Mouse (Mus musculus): ENCODE measurements around the gene Tmem59l. TPM values are rescaled to one million over a fixed set of nuclear protein-coding genes. Genes with fewer than 3 reads are reported as not detected.

The Tmem59l gene
- polyA plus RNA-seq, 1 experiment = not detected

DNA sequence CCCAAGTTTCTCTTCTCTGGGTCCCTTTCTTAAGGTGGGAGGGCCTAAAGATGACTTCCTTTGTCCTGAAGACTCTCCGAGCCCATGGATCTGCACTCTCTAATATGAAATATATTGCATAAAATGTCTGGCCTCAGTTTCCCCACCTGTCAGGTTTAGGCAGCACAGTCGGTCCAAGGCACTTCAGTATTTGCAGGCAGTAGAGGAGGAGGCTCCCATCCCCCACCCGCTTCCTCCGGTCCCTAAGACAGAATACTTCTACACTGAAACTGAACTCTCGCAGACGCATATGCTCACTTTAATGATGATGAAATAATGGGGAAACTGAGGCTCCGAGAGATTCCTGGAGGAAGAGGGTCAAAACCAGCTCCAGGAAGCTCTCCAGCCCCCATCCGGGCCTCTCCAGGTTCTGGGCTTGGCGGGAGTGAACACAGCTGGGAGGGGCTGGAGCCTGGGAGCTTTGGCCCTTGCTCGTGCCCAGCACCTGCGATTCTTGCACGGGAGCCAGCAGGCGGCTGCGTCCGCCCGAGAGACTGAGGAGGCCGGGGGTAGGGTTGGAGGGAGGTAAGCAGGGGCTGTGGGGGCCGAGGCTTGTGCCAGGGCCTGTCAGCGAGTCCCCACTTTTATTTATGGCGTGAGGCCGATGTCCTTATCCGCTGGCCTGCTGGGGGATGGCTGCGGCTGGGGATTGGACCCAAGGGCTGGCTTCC lies 14.8 kb upstream of the Tmem59l start:
- Histone ChIP-seq H3K27ac (replicated peaks; ENCODE audit: low read depth, low read length) (no peak overlapping the region), H3K4me3 (ENCODE audit: insufficient read depth, low read depth, low read length) (no peak overlapping the region), H3K4me1 (ENCODE audit: control insufficient read depth, insufficient read depth, insufficient read length, low read length) (peaks cover 5% of the 10 kb centered on the region; the same call in 1 of the 2 replicates)

DNA sequence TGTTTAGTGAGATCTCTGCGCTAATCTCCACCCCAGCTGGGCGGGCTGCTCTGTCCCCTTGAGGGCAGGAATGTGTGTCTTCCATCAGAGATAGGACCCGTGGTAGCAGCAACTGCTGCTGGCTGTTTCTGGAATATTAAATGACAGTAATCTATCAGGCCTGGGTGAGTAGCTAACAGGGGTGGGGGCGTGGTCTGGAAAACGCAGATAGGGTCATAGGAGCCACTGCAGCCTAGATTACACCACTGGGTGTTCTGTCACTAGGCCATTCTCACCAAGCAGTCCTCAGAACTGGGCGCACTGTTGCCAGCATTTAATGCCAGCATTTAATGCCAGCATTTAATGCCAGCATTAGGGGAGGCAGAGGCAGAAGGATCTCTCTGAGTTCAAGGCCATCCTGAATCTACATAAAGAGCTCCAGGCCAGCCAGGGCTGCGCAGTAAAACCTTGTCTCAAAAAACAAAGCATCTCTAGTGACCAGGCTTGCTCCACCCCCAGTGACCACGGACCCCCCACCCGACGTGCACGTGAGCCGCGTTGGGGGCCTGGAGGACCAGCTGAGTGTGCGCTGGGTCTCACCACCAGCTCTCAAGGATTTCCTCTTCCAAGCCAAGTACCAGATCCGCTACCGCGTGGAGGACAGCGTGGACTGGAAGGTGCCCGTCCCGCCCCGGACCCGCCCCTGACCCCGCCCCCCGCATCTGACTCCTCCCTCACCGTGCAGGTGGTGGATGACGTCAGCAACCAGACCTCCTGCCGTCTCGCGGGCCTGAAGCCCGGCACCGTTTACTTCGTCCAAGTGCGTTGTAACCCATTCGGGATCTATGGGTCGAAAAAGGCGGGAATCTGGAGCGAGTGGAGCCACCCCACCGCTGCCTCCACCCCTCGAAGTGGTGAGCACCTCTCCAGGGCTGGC lies 13.5 kb upstream of the Tmem59l start:
- peaks cover 2% of the 10 kb centered on the region; the same call in 1 of the 2 replicates for H3K4me1 ChIP-seq (ENCODE audit: control insufficient read depth, insufficient read depth, insufficient read length, low read length)
- H3K27ac ChIP-seq (replicated peaks; ENCODE audit: low read depth, low read length) = no peak overlapping the region
- no peak overlapping the region for H3K4me3 ChIP-seq (ENCODE audit: insufficient read depth, low read depth, low read length)

DNA sequence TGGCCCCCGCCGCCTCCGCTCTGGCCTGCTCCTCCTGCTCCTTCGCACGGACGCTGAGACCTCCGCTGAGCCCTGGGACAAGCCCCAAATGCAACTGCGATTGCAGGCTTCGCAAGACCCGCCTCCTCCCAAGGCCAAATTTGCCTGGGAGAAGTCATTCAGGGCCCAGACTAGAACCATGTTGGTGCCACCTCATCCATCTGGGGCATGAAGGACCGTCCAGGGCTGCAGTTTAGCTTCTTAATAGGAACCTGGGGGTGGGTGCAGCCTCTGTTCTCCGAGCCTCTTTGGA lies 8.6 kb upstream of the Tmem59l start:
- Histone ChIP-seq H3K4me1 (ENCODE audit: control insufficient read depth, insufficient read depth, insufficient read length, low read length) (no peaks in the 10 kb centered on the region), H3K27ac (replicated peaks; ENCODE audit: low read depth, low read length) (no peak overlapping the region), H3K4me3 (ENCODE audit: insufficient read depth, low read depth, low read length) (no peak overlapping the region)

DNA sequence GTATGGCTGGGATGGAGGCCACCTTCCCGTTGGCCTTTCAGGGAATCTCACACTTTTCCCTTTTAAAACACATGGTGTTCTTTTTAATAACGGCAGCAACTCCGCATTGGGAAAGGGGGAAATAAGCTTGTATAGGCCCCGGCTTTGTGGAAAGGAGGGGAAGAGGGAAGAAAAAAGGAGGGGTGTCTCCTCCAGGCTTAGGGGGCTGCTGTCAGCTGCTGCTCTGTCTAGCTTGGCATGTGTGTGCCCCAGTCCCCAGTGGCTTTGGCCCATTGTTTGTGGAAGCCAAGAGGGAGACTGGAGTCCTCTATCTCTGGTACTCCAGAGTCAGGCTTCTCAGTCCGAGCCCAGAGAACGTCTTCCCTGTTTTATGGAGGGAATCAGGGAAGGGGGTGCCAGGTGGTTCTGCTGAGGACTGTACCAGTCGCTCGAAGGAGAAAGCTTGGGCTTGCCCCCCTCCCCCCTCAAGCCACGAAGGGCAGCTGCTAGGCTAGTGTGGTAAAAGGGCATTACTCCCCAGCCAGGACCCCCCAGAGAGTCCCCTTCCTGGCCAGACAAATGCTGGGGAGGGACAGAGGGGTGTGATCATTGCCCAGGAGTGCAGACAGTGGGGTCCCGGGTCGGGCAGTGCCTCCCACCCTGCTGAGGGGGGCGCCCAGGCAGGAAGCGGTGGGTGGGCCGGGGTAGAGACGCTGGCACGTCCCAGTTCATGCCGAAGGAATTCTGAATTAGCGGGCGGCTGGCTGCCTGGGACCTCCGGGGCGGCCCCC lies 8.0 kb upstream of the Tmem59l start:
- no peak overlapping the region for H3K4me3 ChIP-seq (ENCODE audit: insufficient read depth, low read depth, low read length)
- H3K27ac ChIP-seq (replicated peaks; ENCODE audit: low read depth, low read length) = no peak overlapping the region
- no peaks in the 10 kb centered on the region for H3K4me1 ChIP-seq (ENCODE audit: control insufficient read depth, insufficient read depth, insufficient read length, low read length)

DNA sequence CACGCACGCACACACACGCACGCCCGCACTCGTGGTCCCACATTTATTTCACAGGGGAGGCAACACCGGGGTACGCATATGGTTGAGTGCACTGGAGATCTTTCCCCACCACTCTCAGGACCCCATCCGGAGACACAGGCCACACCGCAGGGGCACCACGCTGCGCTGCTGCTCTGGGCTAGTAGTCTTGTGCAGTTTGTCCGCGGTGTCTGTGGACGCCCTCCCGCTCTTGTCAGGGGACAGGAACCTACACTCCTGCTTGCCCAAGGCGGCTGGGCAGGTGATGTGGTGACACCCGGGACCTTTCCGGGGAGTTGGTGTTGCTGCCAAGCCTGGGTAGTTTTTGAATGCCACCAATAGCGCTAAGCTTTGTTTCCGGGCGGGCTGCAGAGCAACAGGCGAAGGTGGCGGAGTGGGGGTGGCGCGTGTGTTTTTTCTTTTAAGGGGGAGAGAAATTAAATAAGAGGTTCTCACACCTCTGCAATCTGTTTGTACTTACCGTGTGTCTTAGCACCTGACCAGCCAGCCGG lies 7.3 kb upstream of the Tmem59l start:
- Histone ChIP-seq H3K4me3 (ENCODE audit: insufficient read depth, low read depth, low read length) (no peak overlapping the region), H3K27ac (replicated peaks; ENCODE audit: low read depth, low read length) (no peak overlapping the region), H3K4me1 (ENCODE audit: control insufficient read depth, insufficient read depth, insufficient read length, low read length) (no peaks in the 10 kb centered on the region)

DNA sequence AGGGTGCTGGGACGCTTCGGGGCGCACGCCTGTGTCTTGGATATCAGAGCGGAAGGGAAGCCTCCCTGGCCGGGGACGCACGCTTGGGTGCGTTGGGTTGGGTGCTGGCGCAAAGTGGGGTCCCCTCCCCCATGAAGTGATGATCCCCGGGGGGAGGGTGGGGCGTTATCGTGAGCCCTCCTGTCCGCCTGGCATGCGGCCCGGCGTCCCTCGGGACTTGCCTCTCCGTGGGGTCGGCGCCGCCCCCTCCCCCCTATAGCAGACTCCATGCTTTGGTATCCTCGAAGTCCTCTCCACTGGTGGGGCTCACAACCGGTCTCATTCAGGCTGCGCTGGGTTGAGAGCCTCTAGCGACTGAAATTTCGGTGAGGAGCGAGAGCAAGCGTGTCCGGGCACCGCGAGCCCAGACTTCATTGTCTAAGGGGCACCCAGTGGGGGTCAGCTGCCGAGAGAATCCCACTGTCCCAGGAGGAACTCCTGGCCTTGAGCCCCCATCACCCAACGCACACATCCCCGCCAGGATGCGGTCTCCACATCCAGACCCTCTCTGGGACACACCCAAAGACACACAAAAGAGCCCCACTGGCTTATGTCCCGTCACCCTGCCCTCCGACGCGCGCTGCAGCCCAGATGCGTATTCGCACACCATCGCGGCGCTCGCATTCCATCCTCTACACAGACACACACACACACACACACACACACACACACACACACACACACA lies 6.7 kb upstream of the Tmem59l start:
- Histone ChIP-seq H3K4me3 (ENCODE audit: insufficient read depth, low read depth, low read length) (peak overlapping the region; percentile 30), H3K4me1 (ENCODE audit: control insufficient read depth, insufficient read depth, insufficient read length, low read length) (no peaks in the 10 kb centered on the region), H3K27ac (replicated peaks; ENCODE audit: low read depth, low read length) (no peak overlapping the region)

DNA sequence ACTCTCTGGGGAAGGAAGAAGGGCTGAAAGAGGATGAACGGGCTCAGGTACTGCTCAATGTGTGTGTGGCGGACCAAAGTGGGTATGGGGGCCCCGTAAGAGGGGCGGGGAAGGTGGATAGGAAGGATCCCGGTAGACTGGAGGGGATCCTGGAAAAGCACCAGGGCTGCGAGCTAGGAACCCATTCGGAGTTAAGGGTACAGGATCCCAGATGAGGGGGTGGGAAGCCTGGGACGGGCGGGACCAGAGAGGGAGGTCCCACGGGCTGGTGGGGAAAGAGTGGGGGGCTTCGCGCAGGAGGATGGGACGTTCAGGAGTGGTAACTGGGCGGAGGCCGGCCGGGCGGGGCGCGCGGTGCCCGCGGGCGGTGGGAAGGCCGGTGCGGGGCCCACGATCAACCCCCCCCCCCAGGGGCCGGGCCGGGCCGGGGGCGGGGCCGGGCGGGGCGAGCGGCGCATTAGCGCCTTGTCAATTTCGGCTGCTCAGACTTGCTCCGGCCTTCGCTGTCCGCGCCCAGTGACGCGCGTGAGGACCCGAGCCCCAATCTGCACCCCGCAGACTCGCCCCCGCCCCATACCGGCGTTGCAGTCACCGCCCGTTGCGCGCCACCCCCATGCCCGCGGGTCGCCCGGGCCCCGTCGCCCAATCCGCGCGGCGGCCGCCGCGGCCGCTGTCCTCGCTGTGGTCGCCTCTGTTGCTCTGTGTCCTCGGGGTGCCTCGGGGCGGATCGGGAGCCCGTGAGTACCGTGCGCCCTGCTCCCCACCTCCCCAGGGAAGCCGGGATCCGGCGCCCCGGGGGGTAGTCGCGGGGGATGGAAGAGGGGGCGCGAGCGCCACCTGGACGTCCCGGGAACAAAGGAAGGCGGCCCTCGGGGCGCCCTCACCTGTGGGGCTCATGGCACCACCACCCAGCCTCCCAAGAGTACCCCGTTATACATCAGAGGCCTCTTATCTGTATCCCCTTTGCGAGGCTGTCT lies 5.8 kb upstream of the Tmem59l start, which contains the start of gene Crlf1:
Gene Crlf1, plus strand, starts transcription at position 495 of the 977 bp plus-strand sequence.
- Histone ChIP-seq H3K27ac (replicated peaks; ENCODE audit: low read depth, low read length) (no peak within 1 kb of the TSS), H3K4me1 (ENCODE audit: control insufficient read depth, insufficient read depth, insufficient read length, low read length) (no peaks in the 10 kb centered on the region; the same call in 1 of the 2 replicates), H3K4me3 (ENCODE audit: insufficient read depth, low read depth, low read length) (peak within 1 kb of the TSS; percentile 36)

DNA sequence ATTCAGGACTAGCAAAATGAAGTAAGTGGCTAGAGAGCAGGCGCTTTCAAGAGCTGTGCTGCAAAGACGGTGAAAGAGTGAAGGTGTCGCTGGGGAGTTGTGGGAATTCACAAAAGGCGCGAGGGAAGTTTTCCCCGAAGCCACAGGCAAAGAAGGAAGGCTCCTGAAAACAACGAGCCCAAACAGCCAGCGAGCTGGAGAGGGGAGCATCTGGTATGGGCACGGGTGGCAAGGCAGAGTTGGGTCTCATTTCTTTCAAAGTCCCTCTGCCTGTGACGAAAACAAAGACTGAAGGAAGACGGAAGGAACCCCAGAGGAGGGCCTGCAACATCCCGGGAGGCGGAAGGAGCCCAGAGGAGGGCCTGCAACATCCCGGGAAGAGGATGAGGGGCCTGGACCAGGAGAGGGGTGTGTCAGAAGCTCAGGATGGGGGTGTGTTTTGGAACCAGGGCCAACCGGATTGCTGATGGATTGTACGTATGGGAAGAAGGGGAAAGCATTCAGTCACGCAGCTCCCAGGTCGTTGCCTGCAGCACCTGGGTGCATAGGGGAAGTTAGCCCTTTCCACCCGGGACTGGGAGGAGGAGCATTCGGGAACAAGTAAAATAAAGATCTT lies 3.8 kb upstream of the Tmem59l start:
- Histone ChIP-seq H3K4me1 (ENCODE audit: control insufficient read depth, insufficient read depth, insufficient read length, low read length) (no peaks in the 10 kb centered on the region; the same call in 1 of the 2 replicates), H3K27ac (replicated peaks; ENCODE audit: low read depth, low read length) (no peak overlapping the region), H3K4me3 (ENCODE audit: insufficient read depth, low read depth, low read length) (peak overlapping the region; percentile 7; the same call in 1 of the 2 replicates)

DNA sequence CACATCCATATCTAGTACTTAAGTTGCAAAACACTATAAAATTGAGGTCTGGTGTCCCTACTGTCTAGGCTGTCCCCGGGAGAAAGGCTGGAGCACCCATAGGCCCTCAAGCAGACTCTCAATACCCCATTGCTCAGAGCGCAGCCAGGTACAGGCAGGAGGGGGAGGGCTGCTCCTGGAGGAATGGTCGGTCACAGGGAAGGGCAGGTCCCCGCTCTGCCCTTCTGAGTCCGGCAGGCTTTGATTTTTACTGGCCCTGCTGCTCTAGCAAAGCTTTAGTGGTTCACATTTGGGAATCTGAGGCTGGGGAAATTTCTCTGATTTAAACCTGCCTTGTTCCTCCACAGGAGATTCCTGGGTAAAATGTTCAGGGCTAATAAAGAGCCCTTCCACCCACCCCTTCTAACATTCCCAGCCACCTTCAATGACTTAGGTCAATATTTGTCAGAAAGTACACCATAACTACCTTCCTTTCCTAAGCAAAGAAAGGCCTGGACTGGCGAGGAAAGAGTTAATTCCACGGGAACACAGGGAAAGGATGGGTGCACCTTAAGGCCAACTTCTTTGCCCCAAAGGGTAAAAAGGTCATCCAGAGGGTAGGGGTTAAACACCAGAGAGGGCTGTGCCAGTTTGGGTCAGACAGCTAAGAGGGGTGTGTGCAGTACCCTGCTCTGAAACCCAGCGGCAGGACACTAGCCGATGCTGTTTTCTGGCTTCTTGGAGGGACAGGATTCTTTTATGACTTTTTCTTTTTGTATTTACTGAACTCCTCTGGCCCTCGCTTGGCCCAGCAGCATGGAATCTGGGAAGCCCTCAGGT lies 3.1 kb upstream of the Tmem59l start:
- no peak overlapping the region for H3K27ac ChIP-seq (replicated peaks; ENCODE audit: low read depth, low read length)
- H3K4me3 ChIP-seq (ENCODE audit: insufficient read depth, low read depth, low read length) = peak overlapping the region; percentile 41
- H3K4me1 ChIP-seq (ENCODE audit: control insufficient read depth, insufficient read depth, insufficient read length, low read length) = no peaks in the 10 kb centered on the region; the same call in 1 of the 2 replicates

DNA sequence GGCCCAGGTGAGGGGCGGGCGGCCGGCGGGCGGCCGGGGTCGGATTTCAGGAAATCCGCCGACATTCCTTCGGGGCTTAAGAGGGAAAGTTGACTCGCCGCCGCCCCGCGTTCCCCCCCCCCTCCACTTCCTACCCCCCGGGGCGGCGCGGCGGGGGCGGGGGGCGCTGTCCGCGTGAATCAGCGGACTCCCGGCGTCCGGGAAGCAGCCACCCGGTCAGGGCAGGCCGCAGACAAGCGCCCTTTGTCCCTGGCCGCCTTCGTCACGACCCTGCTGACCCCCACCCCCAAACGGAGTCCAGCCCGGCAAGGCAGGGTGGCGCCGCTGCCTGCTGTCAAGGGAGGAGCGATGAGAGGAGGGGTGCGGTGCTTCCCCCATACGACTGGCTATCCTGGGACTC lies 2.4 kb upstream of the Tmem59l start:
- no peaks in the 10 kb centered on the region; the same call in 1 of the 2 replicates for H3K4me1 ChIP-seq (ENCODE audit: control insufficient read depth, insufficient read depth, insufficient read length, low read length)
- H3K4me3 ChIP-seq (ENCODE audit: insufficient read depth, low read depth, low read length) = peak overlapping the region; percentile 41
- no peak overlapping the region for H3K27ac ChIP-seq (replicated peaks; ENCODE audit: low read depth, low read length)

DNA sequence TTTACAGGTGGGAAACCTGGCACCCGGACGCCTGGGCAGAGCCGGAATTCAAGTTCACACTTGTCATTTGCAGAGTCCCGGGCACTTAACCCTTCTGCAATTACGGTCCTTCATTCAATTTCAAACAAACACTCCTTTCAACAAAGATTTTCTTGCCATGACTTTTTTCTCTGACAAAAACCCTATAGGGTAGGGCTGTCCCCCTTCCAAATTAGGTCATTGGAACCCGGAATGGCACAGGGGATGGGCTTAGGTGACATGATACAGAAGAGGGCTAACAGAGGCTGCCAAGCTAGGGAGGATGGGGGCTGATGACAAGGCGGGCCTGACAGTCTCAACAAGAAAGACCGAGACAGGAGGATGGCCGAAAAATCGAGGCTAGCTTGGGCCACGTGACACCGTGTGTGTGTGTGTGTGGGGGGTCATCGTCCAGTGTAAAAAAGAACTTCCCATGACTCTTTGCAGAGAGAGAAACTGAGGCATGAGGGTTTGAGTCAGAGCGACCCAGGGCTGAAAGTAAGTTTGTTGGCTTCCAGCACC lies 1.8 kb upstream of the Tmem59l start:
- Histone ChIP-seq H3K4me1 (ENCODE audit: control insufficient read depth, insufficient read depth, insufficient read length, low read length) (no peaks in the 10 kb centered on the region; the same call in 1 of the 2 replicates), H3K4me3 (ENCODE audit: insufficient read depth, low read depth, low read length) (peak overlapping the region; percentile 21), H3K27ac (replicated peaks; ENCODE audit: low read depth, low read length) (no peak overlapping the region)

DNA sequence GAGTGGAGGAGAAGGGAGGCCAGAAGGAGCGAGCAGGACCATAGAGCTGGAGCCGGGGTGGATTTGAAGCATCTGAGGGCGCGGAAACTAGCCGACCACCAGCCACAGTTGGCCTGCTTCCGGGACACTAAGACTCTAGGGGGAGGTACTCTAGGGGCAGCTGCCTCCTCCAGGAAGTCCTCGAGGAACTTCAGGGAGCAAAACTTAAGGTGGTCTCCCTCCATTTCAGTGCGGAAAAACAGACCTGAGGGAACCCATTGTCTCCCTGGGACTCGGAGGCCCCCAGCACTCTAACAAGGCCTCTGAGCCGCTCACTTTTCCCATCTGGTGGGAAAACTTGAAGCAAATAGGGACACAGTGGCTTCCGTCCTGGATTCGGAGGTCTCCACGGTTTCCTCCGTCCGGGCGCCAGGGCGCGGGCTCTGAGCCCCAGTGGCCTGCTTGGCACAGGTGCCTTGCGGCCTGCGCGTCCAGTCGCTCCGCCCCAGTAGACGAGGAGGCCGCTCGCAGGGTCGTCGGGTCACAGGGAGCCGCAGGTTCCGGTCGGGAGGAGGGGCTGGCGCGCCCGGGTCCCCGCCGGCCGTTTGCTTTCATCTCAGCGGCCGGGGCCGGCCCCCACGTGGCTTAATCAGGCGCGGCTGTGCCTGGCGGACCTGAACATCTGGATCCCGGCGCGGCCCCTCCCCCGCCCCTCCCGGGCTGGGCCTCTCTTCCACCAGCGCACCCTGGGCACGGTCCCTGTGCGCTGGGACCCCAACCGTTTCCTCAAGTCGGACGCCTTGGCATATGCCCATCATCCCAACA lies 1.0 kb upstream of the Tmem59l start:
- no peak overlapping the region for H3K27ac ChIP-seq (replicated peaks; ENCODE audit: low read depth, low read length)
- peak overlapping the region; percentile 42 for H3K4me3 ChIP-seq (ENCODE audit: insufficient read depth, low read depth, low read length)
- no peaks in the 10 kb centered on the region; the same call in 1 of the 2 replicates for H3K4me1 ChIP-seq (ENCODE audit: control insufficient read depth, insufficient read depth, insufficient read length, low read length)
